Mouse (Mus musculus) neural tube, embryonic 13.5 days (tissue): ENCODE measurements at regions not wholly inside any gene's neighbourhood (a gene's known extent, or its start where the extent isn't known, plus 50 kb on each side); places are given as distances from the start of the nearest gene placed in this dataset.

ENCODE experiments used
- ATAC-seq: fragments of 200-750 bp; cut with Nextera tagmentation; 2 replicates; pipeline ENCODE4 v1.8.0; 2017; ENCODE audit warnings: low read depth, mild to moderate bottlenecking, moderate TSS enrichment, moderate library complexity
- H3K27ac ChIP-seq: fragments of 300-500 bp; sonication (generic); replicated peaks from 2 replicates; pipeline ENCODE4 v1.5.1; 2015; ENCODE audit warnings: moderate library complexity, mild to moderate bottlenecking, inconsistent platforms
- H3K27me3 ChIP-seq: fragments of 300-500 bp; sonication (generic); 2 replicates; pipeline ENCODE4 v1.6.1; 2015; ENCODE audit warnings: mild to moderate bottlenecking, inconsistent platforms
- H3K36me3 ChIP-seq: fragments of 300-500 bp; sonication (generic); 2 replicates; pipeline ENCODE4 v1.6.1; 2015; ENCODE audit warnings: mild to moderate bottlenecking, inconsistent platforms
- H3K4me1 ChIP-seq: fragments of 300-500 bp; sonication (generic); replicated peaks from 2 replicates; pipeline ENCODE4 v1.6.1; 2015; ENCODE audit warnings: inconsistent platforms
- H3K4me2 ChIP-seq: fragments of 300-500 bp; sonication (generic); 2 replicates; pipeline ENCODE4 v1.6.1; 2015; ENCODE audit warnings: inconsistent platforms, mild to moderate bottlenecking, moderate library complexity
- H3K4me3 ChIP-seq: fragments of 300-500 bp; sonication (generic); 2 replicates; pipeline ENCODE4 v1.5.1; 2015; ENCODE audit warnings: mild to moderate bottlenecking, inconsistent platforms
- H3K9ac ChIP-seq: fragments of 300-500 bp; sonication (generic); 2 replicates; pipeline ENCODE4 v1.6.1; 2015; ENCODE audit warnings: moderate library complexity, mild to moderate bottlenecking, inconsistent platforms
- H3K9me3 ChIP-seq: fragments of 300-500 bp; sonication (generic); 2 replicates; pipeline ENCODE4 v1.6.1; 2016; ENCODE audit warnings: inconsistent platforms
- WGBS: fragments of 180-500 bp; shearing (Covaris S2); methylation state at CpG from one replicate; pipeline ENCODE4 v1.1.7; 2015; 5-methylcytosine and 5-hydroxymethylcytosine counted together

DNA sequence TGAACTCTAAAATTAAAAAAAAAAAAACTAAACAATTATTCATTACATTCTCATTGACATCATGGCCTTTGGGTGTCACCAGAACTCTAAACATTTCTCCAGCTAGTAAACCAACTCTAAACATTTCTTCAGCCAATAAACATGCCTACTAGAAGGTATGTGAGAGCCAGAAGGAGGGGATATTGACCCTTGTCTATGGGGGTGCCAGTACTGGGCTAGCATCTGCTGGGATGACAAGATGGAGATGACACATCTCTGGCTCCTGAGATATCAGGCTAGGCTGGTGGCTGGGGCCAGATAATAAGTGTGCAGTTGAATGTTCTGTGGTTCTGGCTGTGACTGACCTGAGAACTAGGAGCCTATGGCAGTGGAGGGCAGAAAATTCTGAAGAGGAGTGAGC is 144.6 kb downstream of the Tmem38b start:
- Histone ChIP-seq H3K4me3 (no peak overlapping the region), H3K27ac (no peak overlapping the region), H3K4me1 (no peaks in the 10 kb centered on the region), H3K4me2 (no peak overlapping the region), H3K36me3 (no peaks in the 10 kb centered on the region), H3K27me3 (no peaks in the 10 kb centered on the region), H3K9ac (no peak overlapping the region), H3K9me3 (peaks cover 11% of the 10 kb centered on the region)
- ATAC-seq = no peak

DNA sequence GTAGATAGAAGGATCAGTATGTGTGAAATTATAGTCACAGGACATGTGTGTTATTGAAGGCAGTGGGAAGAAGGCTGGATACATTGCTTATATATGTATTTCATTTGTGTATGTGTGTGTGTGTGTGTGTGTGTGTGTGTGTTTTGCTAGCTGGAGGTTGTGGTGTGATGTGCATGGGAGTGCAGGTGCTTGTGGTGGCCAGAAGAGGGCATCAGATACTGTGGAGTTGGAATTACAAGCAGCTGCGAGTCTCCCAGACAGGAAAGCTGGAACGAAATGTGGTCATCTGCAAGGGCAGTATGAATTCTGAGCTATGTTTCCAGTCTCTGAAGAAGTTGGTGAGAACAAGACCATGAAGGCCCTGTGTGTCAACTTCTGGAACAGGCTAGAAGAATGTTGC is 145.1 kb downstream of the Tmem38b start:
- no peak overlapping the region for H3K4me3 ChIP-seq
- no peak overlapping the region for H3K9ac ChIP-seq
- H3K4me2 ChIP-seq = no peak overlapping the region
- no peak for ATAC-seq
- 0 out of 2 replicates have a peak, but pooled peaks cover 1% of the 10 kb centered on the region for H3K4me1 ChIP-seq
- H3K9me3 ChIP-seq = peaks cover 11% of the 10 kb centered on the region
- H3K36me3 ChIP-seq = no peaks in the 10 kb centered on the region
- no peak overlapping the region for H3K27ac ChIP-seq
- WGBS = 92% methylated on average over 2 of the region's 2 CpGs
- no peaks in the 10 kb centered on the region for H3K27me3 ChIP-seq

DNA sequence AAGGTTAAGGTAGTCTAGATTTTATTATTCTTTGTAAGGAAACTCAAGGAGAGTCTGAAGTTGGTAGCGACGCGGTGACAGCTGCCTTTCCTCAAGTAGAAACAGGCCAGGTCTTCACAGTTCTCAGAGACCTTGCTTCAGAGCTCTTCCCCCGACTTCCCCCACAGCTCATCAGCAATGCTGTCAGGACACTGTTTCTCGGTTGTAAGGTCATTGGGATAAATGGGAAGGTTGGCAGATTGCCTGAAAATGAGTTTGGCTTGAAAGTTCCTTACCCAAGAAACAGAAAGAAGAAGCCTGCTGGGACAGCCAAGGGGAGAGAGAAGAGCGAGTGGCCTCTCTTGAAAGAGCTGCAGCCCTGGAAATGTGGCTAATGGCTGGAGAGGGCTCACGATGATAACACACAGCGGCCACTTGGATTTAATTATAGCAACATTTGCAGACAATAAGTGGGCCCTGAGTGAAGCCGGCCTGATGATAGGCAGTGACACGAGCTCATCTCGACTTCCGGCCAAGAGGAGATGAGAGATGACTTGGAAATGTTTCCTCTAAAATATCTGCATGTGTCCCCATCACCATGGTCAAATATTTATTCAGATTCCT is 150.3 kb downstream of the Tmem38b start:
- H3K4me1 ChIP-seq = 0 out of 2 replicates have a peak, but pooled peaks cover 6% of the 10 kb centered on the region
- H3K4me2 ChIP-seq = no peak overlapping the region
- H3K9me3 ChIP-seq = no peaks in the 10 kb centered on the region
- no peaks in the 10 kb centered on the region for H3K36me3 ChIP-seq
- no peak for ATAC-seq
- no peak overlapping the region for H3K27ac ChIP-seq
- WGBS = 75% methylated on average over 12 of the region's 12 CpGs
- H3K27me3 ChIP-seq = no peaks in the 10 kb centered on the region
- H3K4me3 ChIP-seq = no peak overlapping the region
- no peak overlapping the region for H3K9ac ChIP-seq

DNA sequence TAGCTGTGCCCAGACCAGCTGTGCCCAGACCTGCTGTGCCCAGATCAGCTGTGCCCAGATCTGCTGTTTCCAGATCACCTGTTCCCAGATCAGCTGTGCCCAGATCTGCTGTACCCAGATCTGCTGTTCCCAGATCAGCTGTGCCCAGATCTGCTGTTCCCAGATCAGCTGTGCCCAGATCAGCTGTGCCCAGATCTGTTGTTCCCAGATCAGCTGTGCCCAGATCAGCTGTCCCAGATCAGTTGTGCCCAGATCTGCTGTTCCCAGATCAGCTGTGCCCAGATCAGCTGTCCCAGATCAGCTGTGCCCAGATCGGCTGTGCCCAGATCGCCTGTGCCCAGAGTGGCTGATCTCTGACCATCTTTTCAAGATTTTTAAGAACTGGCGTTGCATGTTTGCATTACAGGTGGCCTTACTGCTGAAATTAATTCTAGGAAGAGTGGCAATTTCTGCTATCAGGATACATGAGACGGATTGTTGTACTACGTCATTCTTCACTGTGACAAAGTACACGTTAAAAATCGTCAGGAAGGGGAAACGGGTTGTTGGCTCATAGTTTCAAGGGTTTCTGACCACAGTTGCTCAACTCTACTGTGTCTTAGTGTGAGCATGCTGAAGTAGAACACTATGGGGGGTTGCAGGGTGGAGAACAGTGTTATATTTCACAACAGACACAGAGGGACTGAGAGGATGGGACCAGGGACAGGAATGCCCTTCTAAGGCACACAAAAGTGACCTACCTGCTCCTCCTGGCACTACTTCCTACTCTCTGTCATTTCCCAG is 160.9 kb downstream of the Tmem38b start:
- H3K9me3 ChIP-seq = no peaks in the 10 kb centered on the region
- no peak overlapping the region for H3K4me2 ChIP-seq
- no peak for ATAC-seq
- WGBS = 88% methylated on average over 8 of the region's 8 CpGs
- no peak overlapping the region for H3K4me3 ChIP-seq
- H3K9ac ChIP-seq = no peak overlapping the region
- no peaks in the 10 kb centered on the region for H3K4me1 ChIP-seq
- no peak overlapping the region for H3K27ac ChIP-seq
- no peaks in the 10 kb centered on the region for H3K36me3 ChIP-seq
- H3K27me3 ChIP-seq = no peaks in the 10 kb centered on the region

DNA sequence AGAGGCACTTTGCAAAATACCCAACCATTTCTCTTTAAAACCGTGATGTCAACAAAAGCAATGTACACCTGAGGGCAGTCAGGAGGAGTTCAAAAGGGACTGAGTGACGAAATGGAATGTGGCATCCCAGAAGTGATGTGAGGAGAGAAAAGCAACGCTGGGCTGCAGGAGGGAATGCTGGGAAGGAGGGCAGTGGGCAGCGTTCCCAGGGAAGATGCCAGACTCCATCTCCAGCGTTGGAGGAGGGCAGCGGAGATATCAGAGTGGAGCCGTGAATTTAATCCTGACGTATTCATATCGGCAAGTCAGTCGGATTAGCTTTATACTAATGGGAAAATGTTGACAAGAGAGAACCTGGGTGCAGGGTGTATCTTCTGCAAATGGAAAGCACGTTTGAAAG is 161.7 kb downstream of the Tmem38b start:
- no peak overlapping the region for H3K9ac ChIP-seq
- no peak for ATAC-seq
- H3K4me3 ChIP-seq = no peak overlapping the region
- H3K27ac ChIP-seq = no peak overlapping the region
- 89% methylated on average over 11 of the region's 11 CpGs for WGBS
- H3K4me2 ChIP-seq = no peak overlapping the region
- no peaks in the 10 kb centered on the region for H3K4me1 ChIP-seq
- no peaks in the 10 kb centered on the region for H3K36me3 ChIP-seq
- no peaks in the 10 kb centered on the region for H3K9me3 ChIP-seq
- H3K27me3 ChIP-seq = no peaks in the 10 kb centered on the region

DNA sequence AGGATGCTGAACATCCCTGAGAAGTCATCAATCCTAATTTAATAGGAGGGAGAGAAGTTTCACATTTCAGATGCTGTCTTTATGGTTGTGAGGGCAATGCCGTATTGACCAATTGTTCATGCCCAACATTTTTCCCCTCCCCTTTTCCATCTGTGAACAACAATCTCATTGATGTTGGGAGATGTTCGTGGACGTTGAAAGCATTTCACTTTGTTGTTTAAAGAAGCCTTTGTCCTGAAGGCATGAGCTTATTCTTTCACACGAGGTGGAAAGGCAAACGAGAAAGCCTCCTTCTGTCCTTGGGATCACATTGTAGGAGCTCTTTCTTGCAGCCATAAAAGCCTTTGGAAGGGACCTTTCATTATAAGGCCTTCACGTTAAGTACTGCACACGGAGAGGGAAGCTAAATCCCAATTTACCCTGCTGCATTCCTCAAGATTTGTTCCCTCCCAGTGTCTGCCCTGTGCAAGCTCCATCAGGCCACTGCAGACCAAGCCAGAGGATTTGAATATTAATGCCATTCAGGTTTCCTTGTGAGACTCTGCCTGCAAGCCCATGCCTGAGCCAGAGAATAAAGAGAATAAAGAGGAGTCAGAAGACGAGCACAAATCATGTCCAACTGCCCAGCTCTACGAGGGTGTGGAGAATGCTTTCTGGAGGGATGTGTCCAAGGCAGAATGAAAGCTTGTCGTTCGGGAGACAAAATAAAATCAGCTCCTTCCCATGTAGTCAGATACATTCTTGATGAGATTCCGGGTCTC is 195.4 kb downstream of the Tmem38b start:
- Histone ChIP-seq H3K27me3 (no peaks in the 10 kb centered on the region), H3K9ac (peak overlapping the region; percentile 2; the same call in 1 of the 2 replicates), H3K4me3 (no peak overlapping the region), H3K9me3 (no peaks in the 10 kb centered on the region), H3K27ac (peak overlapping the region; percentile 80), H3K4me1 (peaks cover 20% of the 10 kb centered on the region), H3K4me2 (peak overlapping the region; percentile 16), H3K36me3 (no peaks in the 10 kb centered on the region)
- peak; percentile 85 for ATAC-seq
- 11% methylated on average over 12 of the region's 12 CpGs for WGBS

DNA sequence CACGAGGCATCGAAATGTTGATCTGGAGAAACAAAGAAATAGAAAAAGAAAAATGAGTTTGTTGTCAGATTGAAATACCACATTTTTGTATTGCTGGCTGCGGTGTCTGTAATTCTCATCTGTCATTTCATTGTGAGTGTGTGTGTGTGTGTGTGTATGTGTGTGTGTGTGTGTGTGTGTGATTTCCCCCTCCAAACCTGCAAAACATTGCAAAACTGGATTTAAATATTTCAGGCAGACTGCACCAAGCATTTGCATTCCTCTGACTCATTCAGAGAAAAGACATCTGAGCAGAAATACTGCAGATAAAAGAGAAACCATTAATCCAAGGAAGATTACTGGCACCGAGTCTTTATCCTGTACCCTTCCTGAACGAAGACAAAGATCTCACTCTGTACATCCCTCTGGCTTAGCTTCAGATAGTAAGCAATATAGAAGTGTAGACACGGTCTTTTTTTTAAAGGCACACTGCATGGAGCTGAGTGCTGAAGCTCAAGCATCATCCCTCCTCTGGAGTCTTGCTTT is 196.1 kb downstream of the Tmem38b start:
- Histone ChIP-seq H3K27me3 (no peaks in the 10 kb centered on the region), H3K4me1 (peaks cover 20% of the 10 kb centered on the region), H3K36me3 (no peaks in the 10 kb centered on the region), H3K4me2 (peak overlapping the region; percentile 16), H3K9ac (peak overlapping the region; percentile 2; the same call in 1 of the 2 replicates), H3K4me3 (no peak overlapping the region), H3K9me3 (no peaks in the 10 kb centered on the region), H3K27ac (peak overlapping the region; percentile 80)
- WGBS = 15% methylated on average over 6 of the region's 6 CpGs
- no peak for ATAC-seq

DNA sequence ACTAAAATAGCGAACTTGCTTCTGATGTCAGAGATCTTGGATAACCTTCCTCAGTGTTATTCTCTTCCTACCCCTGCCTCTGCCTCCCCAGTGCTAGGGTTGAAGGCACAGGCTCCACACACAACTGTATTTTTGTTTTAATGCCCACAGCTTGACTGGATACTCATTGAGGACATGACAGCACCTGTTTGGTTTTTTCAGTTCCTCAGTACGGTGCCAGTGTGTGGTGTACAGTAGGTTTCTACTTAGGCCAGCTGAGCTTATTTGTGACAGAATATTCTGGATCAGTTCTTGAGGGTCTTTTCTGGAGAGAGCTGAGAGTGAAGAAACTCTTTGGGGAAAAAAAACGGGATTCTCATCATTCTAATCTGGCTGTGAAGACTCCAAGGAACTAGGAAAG is 201.1 kb downstream of the Tmem38b start:
- Histone ChIP-seq H3K9me3 (no peaks in the 10 kb centered on the region), H3K4me1 (peaks cover 50% of the 10 kb centered on the region), H3K4me2 (no peak overlapping the region), H3K9ac (no peak overlapping the region), H3K27me3 (no peaks in the 10 kb centered on the region), H3K4me3 (no peak overlapping the region), H3K36me3 (no peaks in the 10 kb centered on the region), H3K27ac (no peak overlapping the region)
- 82% methylated on average over 3 of the region's 3 CpGs for WGBS
- ATAC-seq = no peak

DNA sequence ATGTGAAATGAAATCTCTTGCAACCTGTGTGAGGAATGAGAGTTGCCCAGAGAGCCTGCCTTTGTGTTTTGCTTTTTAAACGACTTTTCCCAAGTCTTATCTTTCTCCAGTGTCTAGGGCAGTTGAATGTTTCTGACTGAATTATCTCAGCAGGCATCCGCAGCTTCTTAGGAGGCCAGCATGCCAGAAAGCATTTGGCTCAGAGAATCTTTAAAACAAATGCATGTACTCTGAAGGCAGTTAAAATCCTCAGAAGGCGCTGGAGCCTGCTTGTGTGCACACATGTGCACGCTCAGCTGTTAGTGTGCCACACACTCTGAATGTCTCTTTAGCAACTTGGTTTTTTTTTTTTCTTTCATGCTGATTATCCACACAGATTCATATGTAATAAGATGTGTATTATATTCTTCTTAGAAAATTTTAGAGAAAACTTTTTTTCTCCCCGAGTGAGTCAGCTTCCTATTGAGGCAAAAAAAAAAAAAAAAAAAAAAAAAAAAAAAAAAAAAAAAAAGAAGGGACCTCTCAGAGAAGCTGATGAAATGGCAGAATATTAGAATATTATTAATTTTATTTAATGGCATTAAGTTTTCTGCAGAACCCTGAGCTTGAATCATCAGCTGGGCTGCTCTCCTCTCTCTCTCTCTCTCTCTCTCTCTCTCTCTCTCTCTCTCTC is 201.9 kb downstream of the Tmem38b start:
- Histone ChIP-seq H3K4me3 (no peak overlapping the region), H3K9me3 (no peaks in the 10 kb centered on the region), H3K4me2 (no peak overlapping the region), H3K27ac (peak overlapping the region; percentile 49), H3K9ac (no peak overlapping the region), H3K4me1 (peaks cover 53% of the 10 kb centered on the region), H3K27me3 (no peaks in the 10 kb centered on the region), H3K36me3 (no peaks in the 10 kb centered on the region)
- no peak for ATAC-seq
- WGBS = 18% methylated on average over 5 of the region's 5 CpGs

DNA sequence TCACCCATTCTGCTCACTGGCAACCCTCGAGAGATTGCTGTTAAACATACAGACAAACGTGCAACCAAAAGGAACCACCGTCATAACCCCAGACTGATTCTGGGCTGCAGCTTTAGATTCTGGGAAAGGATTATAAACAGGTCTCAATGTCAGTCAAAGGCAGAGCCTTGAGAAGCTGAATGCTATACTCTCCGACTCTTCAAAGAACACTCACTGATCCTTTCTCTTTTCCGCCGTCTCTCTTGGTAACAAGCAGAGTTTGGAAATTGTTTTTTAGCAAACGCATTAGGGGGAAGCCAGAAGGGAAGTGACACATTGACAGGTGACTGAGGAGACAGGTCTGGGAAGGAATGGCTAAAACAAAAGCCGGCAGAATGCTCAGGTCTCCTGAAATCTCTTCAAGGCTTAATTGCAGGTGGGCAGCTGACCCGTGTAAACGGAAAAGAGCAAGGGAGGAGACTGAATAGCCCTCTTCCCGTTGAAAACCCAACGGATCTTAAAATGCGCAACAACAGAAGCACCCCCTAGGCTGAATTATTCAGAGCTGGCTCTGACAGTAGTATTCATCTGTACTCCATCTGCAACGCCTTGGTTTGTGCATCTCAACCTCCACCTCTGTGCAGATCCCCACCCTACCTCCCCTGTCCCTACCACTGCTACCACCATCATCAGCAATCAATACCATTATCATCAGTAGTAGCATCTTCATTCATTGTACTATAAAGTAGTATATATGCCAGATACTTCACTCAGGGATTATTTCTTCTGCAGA is 219.6 kb downstream of the Tmem38b start:
- WGBS = 60% methylated on average over 14 of the region's 14 CpGs
- Histone ChIP-seq H3K4me3 (no peak overlapping the region), H3K36me3 (no peaks in the 10 kb centered on the region), H3K4me1 (no peaks in the 10 kb centered on the region), H3K9ac (no peak overlapping the region), H3K4me2 (no peak overlapping the region), H3K9me3 (no peaks in the 10 kb centered on the region), H3K27ac (no peak overlapping the region), H3K27me3 (no peaks in the 10 kb centered on the region)
- no peak for ATAC-seq

DNA sequence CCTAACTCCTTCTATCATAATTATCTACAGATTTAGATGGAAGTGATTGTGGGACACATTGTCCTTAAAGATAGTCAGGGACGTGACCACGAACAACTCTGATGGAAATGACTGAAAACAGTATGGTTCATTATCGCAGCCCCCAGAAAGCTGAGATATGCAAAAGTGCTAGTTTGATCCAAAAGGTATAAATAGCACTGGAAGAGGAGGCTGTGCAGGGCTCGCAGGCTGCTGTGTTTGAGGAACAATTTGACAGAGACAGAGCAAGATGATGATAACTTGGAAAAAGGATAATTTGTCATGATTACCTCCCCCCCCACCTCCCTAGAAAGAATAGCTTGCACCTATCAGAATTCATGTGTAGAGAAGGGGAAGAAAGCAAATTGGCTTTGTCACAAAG is 238.5 kb downstream of the Tmem38b start:
- peaks cover 5% of the 10 kb centered on the region; the same call in 1 of the 2 replicates for H3K9me3 ChIP-seq
- WGBS = 94% methylated on average over 4 of the region's 4 CpGs
- H3K4me2 ChIP-seq = no peak overlapping the region
- H3K9ac ChIP-seq = no peak overlapping the region
- H3K4me3 ChIP-seq = no peak overlapping the region
- no peaks in the 10 kb centered on the region for H3K27me3 ChIP-seq
- no peak overlapping the region for H3K27ac ChIP-seq
- no peaks in the 10 kb centered on the region for H3K4me1 ChIP-seq
- H3K36me3 ChIP-seq = no peaks in the 10 kb centered on the region
- ATAC-seq = no peak
